Mouse (Mus musculus) lung, adult 2 months (tissue): ENCODE data around the gene Fam214b.

Experiments
- CTCF ChIP-seq: fragments of 200-500 bp; IDR thresholded peaks from 2 replicates; pipeline ENCODE4 v1.5.1; 2011; ENCODE audit warnings: mild to moderate bottlenecking, low read length, control low read depth; ENCODE audit not compliant: insufficient read depth
- POLR2A ChIP-seq: fragments of 200-500 bp; IDR thresholded peaks from 2 replicates; pipeline ENCODE4 v1.6.1; 2011; ENCODE audit warnings: low read depth, mild to moderate bottlenecking, control low read depth, low read length, borderline replicate concordance; ENCODE audit errors: extremely low read depth

GRCm38 (mm10) chr4:43091183-43091582, 45.2 kb upstream of the Fam214b start:
- TF ChIP-seq POLR2A (no peak), CTCF (no peak)
